Mouse (Mus musculus): ENCODE measurements around the gene Arid3b. TPM values are rescaled to one million over a fixed set of nuclear protein-coding genes. Genes with fewer than 3 reads are reported as not detected.

Arid3b gene
- polyA plus RNA-seq, 1 experiment from 2014 or later, result 32.1 TPM

DNA sequence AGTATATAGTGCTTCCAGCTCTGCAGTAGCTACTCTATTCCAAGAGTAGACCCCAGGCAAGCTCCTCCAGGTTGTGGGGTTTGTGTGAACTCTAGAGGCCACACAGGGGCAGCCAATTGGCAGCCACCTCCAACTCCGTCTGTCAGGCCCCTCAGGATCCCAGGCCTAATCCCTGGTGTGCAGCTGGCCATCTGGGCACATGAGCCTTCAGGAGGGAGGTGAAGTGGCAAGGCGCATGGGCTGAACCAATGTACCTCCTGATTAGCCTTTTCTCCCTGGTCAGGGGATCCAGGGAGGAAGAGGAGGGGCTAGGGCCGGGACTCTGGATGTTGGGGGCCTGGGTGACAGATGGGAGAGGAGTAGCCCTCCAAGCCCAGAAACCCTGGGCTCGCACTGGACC is 60.9 kb downstream of the Arid3b start:
- H3K4me1 ChIP-seq (replicated peaks; ENCODE audit: control insufficient read depth, insufficient read depth, low read length), result no peaks in the 10 kb centered on the region
- no peak overlapping the region for H3K4me2 ChIP-seq (ENCODE audit: low read depth, low read length, severe bottlenecking)
- ATAC-seq (replicated peaks; ENCODE audit: low FRiP score) (no peak), DNase-seq (ENCODE audit: low spot score) (no peak)
- WGBS, result 64% methylated on average over 4 of the region's 4 CpGs
- no peak overlapping the region for H3K27ac ChIP-seq (ENCODE audit: low read depth, low read length)
- H3K27me3 ChIP-seq (ENCODE audit: control insufficient read depth, insufficient read depth, low read length), result no peaks in the 10 kb centered on the region
- no peaks in the 10 kb centered on the region for H3K36me3 ChIP-seq (ENCODE audit: control insufficient read depth, insufficient read depth, low read length)
- H3K4me3 ChIP-seq (ENCODE audit: low read depth, low read length), result no peak overlapping the region
- no peak overlapping the region for H3K9ac ChIP-seq (ENCODE audit: low read length)
- H3K9me3 ChIP-seq (ENCODE audit: control insufficient read depth, low read length), result no peaks in the 10 kb centered on the region

DNA sequence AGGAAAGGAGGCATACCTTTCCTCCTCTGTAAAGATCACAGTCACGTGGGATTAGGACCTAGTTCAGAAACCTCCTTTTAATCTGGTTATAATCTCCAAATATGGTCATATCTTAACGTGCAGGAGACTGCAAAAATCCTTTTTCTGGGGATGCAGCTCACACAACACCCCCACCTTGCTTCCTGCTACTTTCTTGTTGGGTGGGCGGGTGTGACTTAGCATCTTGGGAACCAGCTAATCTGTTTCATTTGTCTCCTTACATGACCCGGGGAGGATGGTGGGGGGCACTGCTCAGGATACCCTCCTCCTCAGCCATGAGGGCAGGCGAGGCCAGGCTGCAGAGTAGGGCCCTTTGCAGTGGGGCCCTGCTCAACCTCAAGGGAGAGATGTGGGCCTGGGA is 61.6 kb downstream of the Arid3b start:
- Histone ChIP-seq H3K4me3 (ENCODE audit: low read depth, low read length) (no peak overlapping the region), H3K9me3 (ENCODE audit: control insufficient read depth, low read length) (no peaks in the 10 kb centered on the region), H3K4me1 (replicated peaks; ENCODE audit: control insufficient read depth, insufficient read depth, low read length) (no peaks in the 10 kb centered on the region), H3K36me3 (ENCODE audit: control insufficient read depth, insufficient read depth, low read length) (no peaks in the 10 kb centered on the region), H3K9ac (ENCODE audit: low read length) (no peak overlapping the region; the same call in 1 of the 2 replicates), H3K27me3 (ENCODE audit: control insufficient read depth, insufficient read depth, low read length) (no peaks in the 10 kb centered on the region), H3K27ac (ENCODE audit: low read depth, low read length) (no peak overlapping the region), H3K4me2 (ENCODE audit: low read depth, low read length, severe bottlenecking) (no peak overlapping the region)
- DNase-seq (ENCODE audit: low spot score), result no peak
- ATAC-seq (replicated peaks; ENCODE audit: low FRiP score), result no peak
- 69% methylated on average over 5 of the region's 5 CpGs for WGBS

DNA sequence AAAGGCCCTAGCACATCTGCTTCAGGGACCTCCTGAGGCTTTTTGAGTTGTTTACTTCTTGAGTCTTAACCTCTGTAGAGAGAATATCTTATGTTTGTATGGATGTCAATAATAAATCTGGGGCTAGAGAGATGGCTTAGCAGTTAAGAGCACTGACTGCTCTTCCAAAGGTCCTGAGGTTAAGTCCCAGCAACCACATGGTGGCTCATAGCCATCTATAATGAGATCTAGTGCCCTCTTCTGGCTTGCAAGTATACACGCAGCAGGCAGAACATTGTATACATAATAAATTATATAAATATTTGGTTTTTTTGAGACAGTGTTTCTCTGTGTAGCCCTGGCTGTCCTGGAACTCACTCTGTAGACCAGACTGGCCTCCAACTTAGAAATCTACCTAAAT is 62.4 kb downstream of the Arid3b start:
- H3K9ac ChIP-seq (ENCODE audit: low read length), result no peak overlapping the region
- H3K36me3 ChIP-seq (ENCODE audit: control insufficient read depth, insufficient read depth, low read length), result no peaks in the 10 kb centered on the region
- no peak overlapping the region for H3K4me2 ChIP-seq (ENCODE audit: low read depth, low read length, severe bottlenecking)
- WGBS, result 20% methylated on average over 1 of the region's 1 CpGs
- H3K27me3 ChIP-seq (ENCODE audit: control insufficient read depth, insufficient read depth, low read length), result no peaks in the 10 kb centered on the region
- no peak overlapping the region for H3K4me3 ChIP-seq (ENCODE audit: low read depth, low read length)
- no peak for DNase-seq (ENCODE audit: low spot score)
- H3K27ac ChIP-seq (ENCODE audit: low read depth, low read length), result no peak overlapping the region
- ATAC-seq (replicated peaks; ENCODE audit: low FRiP score), result no peak
- H3K4me1 ChIP-seq (replicated peaks; ENCODE audit: control insufficient read depth, insufficient read depth, low read length), result no peaks in the 10 kb centered on the region
- H3K9me3 ChIP-seq (ENCODE audit: control insufficient read depth, low read length), result no peaks in the 10 kb centered on the region

GRCm38 (mm10) chr9:57773754-57774153 is 62.8 kb downstream of the Arid3b start:
- no peaks in the 10 kb centered on the region for H3K27me3 ChIP-seq (ENCODE audit: control insufficient read depth, insufficient read depth, low read length)
- no peak overlapping the region for H3K4me3 ChIP-seq (ENCODE audit: low read depth, low read length)
- DNase-seq (ENCODE audit: low spot score), result no peak
- H3K27ac ChIP-seq (ENCODE audit: low read depth, low read length), result no peak overlapping the region
- H3K9ac ChIP-seq (ENCODE audit: low read length), result no peak overlapping the region
- no peaks in the 10 kb centered on the region for H3K36me3 ChIP-seq (ENCODE audit: control insufficient read depth, insufficient read depth, low read length)
- no peaks in the 10 kb centered on the region for H3K9me3 ChIP-seq (ENCODE audit: control insufficient read depth, low read length)
- 93% methylated on average over 3 of the region's 3 CpGs for WGBS
- ATAC-seq (replicated peaks; ENCODE audit: low FRiP score), result no peak
- no peaks in the 10 kb centered on the region for H3K4me1 ChIP-seq (replicated peaks; ENCODE audit: control insufficient read depth, insufficient read depth, low read length)
- H3K4me2 ChIP-seq (ENCODE audit: low read depth, low read length, severe bottlenecking), result no peak overlapping the region

DNA sequence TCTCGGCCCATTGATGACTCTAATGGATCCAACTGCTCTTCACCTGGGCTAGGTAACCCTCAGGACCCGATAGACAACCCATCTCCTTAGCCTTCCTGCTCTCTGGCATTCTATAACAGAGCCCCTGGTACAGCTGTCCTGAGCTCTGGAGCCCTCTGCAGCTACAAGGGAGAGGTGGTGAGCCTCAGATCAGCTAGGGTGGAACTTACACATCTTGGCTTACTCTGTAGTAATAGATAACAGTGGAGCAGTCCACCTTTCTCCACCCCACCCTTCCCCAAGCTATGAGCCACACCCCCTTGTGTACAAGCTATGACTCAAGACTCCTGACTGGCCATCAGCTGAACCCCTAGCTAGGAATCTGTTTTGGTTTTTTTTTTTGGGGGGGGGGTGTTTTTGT is 65.8 kb downstream of the Arid3b start:
- H3K4me2 ChIP-seq (ENCODE audit: low read depth, low read length, severe bottlenecking), result no peak overlapping the region
- no peaks in the 10 kb centered on the region for H3K27me3 ChIP-seq (ENCODE audit: control insufficient read depth, insufficient read depth, low read length)
- DNase-seq (ENCODE audit: low spot score) (no peak), ATAC-seq (replicated peaks; ENCODE audit: low FRiP score) (no peak)
- no peak overlapping the region for H3K4me3 ChIP-seq (ENCODE audit: low read depth, low read length)
- no peaks in the 10 kb centered on the region for H3K36me3 ChIP-seq (ENCODE audit: control insufficient read depth, insufficient read depth, low read length)
- WGBS, result 91% methylated on average over 2 of the region's 2 CpGs
- H3K9me3 ChIP-seq (ENCODE audit: control insufficient read depth, low read length), result no peaks in the 10 kb centered on the region
- peaks cover 6% of the 10 kb centered on the region; the same call in 1 of the 2 replicates for H3K4me1 ChIP-seq (replicated peaks; ENCODE audit: control insufficient read depth, insufficient read depth, low read length)
- no peak overlapping the region for H3K9ac ChIP-seq (ENCODE audit: low read length)
- no peak overlapping the region for H3K27ac ChIP-seq (ENCODE audit: low read depth, low read length)

GRCm38 (mm10) chr9:57770214-57770613 is 66.4 kb downstream of the Arid3b start:
- Histone ChIP-seq H3K4me1 (replicated peaks; ENCODE audit: control insufficient read depth, insufficient read depth, low read length) (peaks cover 6% of the 10 kb centered on the region; the same call in 1 of the 2 replicates), H3K27me3 (ENCODE audit: control insufficient read depth, insufficient read depth, low read length) (no peaks in the 10 kb centered on the region), H3K36me3 (ENCODE audit: control insufficient read depth, insufficient read depth, low read length) (no peaks in the 10 kb centered on the region), H3K9me3 (ENCODE audit: control insufficient read depth, low read length) (no peaks in the 10 kb centered on the region), H3K9ac (ENCODE audit: low read length) (no peak overlapping the region), H3K4me3 (ENCODE audit: low read depth, low read length) (no peak overlapping the region), H3K4me2 (ENCODE audit: low read depth, low read length, severe bottlenecking) (no peak overlapping the region), H3K27ac (ENCODE audit: low read depth, low read length) (no peak overlapping the region)
- ATAC-seq (replicated peaks; ENCODE audit: low FRiP score) (no peak), DNase-seq (ENCODE audit: low spot score) (no peak)
- WGBS, result 96% methylated on average over 1 of the region's 1 CpGs

DNA sequence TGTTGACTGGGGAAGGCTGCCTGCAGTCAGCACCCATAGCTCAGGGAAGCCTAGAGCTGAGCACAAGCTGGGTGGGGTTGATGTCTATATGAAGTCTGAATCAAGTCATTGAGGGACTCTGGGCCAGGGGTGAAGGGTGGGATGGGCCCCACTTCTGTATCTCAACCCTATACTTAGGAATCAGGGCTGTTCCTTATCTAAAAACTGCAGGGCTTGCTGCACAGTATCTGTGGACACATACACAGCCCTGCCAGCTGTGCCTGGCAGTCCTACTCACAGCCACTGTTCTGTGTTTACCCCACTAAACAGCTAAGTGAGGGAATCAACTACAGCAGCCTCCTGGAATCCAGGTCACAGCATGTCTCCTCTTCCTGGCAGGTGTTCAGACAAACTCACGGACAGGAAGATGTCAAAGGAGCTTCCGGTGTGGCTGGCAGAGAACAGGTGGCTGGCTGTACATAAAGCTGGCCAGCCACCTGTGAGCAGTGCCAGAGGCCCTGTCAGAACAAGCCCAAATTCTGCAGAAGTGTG is 67.0 kb downstream of the Arid3b start:
- H3K9me3 ChIP-seq (ENCODE audit: control insufficient read depth, low read length), result no peaks in the 10 kb centered on the region
- no peaks in the 10 kb centered on the region for H3K27me3 ChIP-seq (ENCODE audit: control insufficient read depth, insufficient read depth, low read length)
- DNase-seq (ENCODE audit: low spot score), result no peak
- H3K9ac ChIP-seq (ENCODE audit: low read length), result no peak overlapping the region
- 72% methylated on average over 2 of the region's 2 CpGs for WGBS
- no peak for ATAC-seq (replicated peaks; ENCODE audit: low FRiP score)
- H3K36me3 ChIP-seq (ENCODE audit: control insufficient read depth, insufficient read depth, low read length), result no peaks in the 10 kb centered on the region
- no peak overlapping the region for H3K27ac ChIP-seq (ENCODE audit: low read depth, low read length)
- no peak overlapping the region for H3K4me2 ChIP-seq (ENCODE audit: low read depth, low read length, severe bottlenecking)
- peaks cover 6% of the 10 kb centered on the region; the same call in 1 of the 2 replicates for H3K4me1 ChIP-seq (replicated peaks; ENCODE audit: control insufficient read depth, insufficient read depth, low read length)
- H3K4me3 ChIP-seq (ENCODE audit: low read depth, low read length), result no peak overlapping the region

DNA sequence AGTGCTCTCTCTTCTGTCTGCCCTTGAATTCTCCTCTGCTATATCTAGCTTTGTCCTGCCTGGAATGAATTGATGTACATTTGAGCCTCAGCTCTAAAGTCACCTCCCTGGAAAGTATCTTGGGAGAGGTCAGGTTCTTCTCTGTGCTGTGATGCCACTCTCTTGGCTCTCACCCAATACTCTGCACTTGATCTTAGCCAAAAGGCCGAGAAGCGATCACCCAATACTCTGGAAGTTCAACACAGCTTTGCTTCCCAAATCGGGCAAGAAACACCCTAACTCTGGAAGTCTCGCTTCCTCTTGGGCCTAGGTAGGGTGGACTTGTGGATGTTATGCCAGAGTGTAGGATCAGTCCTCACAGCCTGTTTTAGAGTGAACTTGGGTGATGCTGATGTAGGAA is 69.4 kb downstream of the Arid3b start:
- H3K36me3 ChIP-seq (ENCODE audit: control insufficient read depth, insufficient read depth, low read length), result no peaks in the 10 kb centered on the region
- H3K9ac ChIP-seq (ENCODE audit: low read length), result no peak overlapping the region
- no peaks in the 10 kb centered on the region for H3K9me3 ChIP-seq (ENCODE audit: control insufficient read depth, low read length)
- peaks cover 18% of the 10 kb centered on the region; the same call in 1 of the 2 replicates for H3K4me1 ChIP-seq (replicated peaks; ENCODE audit: control insufficient read depth, insufficient read depth, low read length)
- H3K27ac ChIP-seq (ENCODE audit: low read depth, low read length), result no peak overlapping the region
- 96% methylated on average over 4 of the region's 4 CpGs for WGBS
- DNase-seq (ENCODE audit: low spot score), result no peak
- H3K4me3 ChIP-seq (ENCODE audit: low read depth, low read length), result no peak overlapping the region
- no peak overlapping the region for H3K4me2 ChIP-seq (ENCODE audit: low read depth, low read length, severe bottlenecking)
- H3K27me3 ChIP-seq (ENCODE audit: control insufficient read depth, insufficient read depth, low read length), result no peaks in the 10 kb centered on the region
- ATAC-seq (replicated peaks; ENCODE audit: low FRiP score), result no peak

GRCm38 (mm10) chr9:57766431-57766830 is 70.2 kb downstream of the Arid3b start:
- no peaks in the 10 kb centered on the region; the same call in 1 of the 2 replicates for H3K36me3 ChIP-seq (ENCODE audit: control insufficient read depth, insufficient read depth, low read length)
- peak overlapping the region; percentile 92 for H3K4me3 ChIP-seq (ENCODE audit: low read depth, low read length)
- 39% methylated on average over 6 of the region's 6 CpGs for WGBS
- no peak for DNase-seq (ENCODE audit: low spot score)
- H3K4me1 ChIP-seq (replicated peaks; ENCODE audit: control insufficient read depth, insufficient read depth, low read length), result peaks cover 20% of the 10 kb centered on the region; the same call in 1 of the 2 replicates
- H3K27ac ChIP-seq (ENCODE audit: low read depth, low read length), result no peak overlapping the region
- ATAC-seq (replicated peaks; ENCODE audit: low FRiP score), result no peak
- H3K4me2 ChIP-seq (ENCODE audit: low read depth, low read length, severe bottlenecking), result peak overlapping the region; percentile 92
- H3K9me3 ChIP-seq (ENCODE audit: control insufficient read depth, low read length), result no peaks in the 10 kb centered on the region
- peak overlapping the region; percentile 98 for H3K9ac ChIP-seq (ENCODE audit: low read length)
- no peaks in the 10 kb centered on the region for H3K27me3 ChIP-seq (ENCODE audit: control insufficient read depth, insufficient read depth, low read length)
